ENCODE assay signal across 26 mouse cellular contexts in genomic region chr8:64320343-64320742, GRCm38 (mm10).
A peak's percentile ranks its signal among the peaks of the same experiment; 100 is the strongest.
DNase-seq lines count a peak whose midpoint lies in the region; ATAC-seq and TF ChIP-seq lines count a peak whose summit lies in the region.
"Had no signal": no experiment of that assay in that cellular context is flagged by ENCODE, and none has a peak within 500 bp of the region (broad histone marks: within the 10 kb centered on the region; RNA-seq: fewer than 3 reads in every experiment).

No protein-coding gene starts in this region.

- TF ChIP-seq CTCF in lung, postnatal 0 days (IDR thresholded peaks at IDR 0.05), result no peak

- H3K4me3 ChIP-seq in forebrain, embryonic 16.5 days (replicated peaks; ENCODE audit: low read length), result no peak overlapping the region
- no peak overlapping the region for H3K4me3 ChIP-seq in forebrain, embryonic 12.5 days (replicated peaks)
- H3K4me3 ChIP-seq in lung, postnatal 0 days (ENCODE audit: low read depth, low read length), result no peak overlapping the region
- H3K4me3 ChIP-seq: embryonic facial prominence, embryonic 10.5 days; embryonic facial prominence, embryonic 13.5 days; erythroblast, embryonic 14.5 days; hindbrain, embryonic 15.5 days had no signal

- DNase-seq in heart, adult 11 months, result peak; percentile 34
- DNase-seq in heart, postnatal 4 days, result no peak
- DNase-seq in layer of hippocampus, adult 9-11 months, result peak; percentile 36
- DNase-seq in layer of hippocampus, adult 9-10 months (ENCODE audit: low spot score), result no peak
- DNase-seq in telencephalon, adult 2 months (ENCODE audit: low read depth, low spot score), result peak; percentile 21
- DNase-seq in lung, postnatal 0 days (ENCODE audit: low spot score), result no peak
- DNase-seq: adrenal gland, adult 2 months; adrenal gland, postnatal 14 days; cerebellum, adult 11-12 months; cerebellum, adult 8-10 months; cerebellum, postnatal 10 days; cerebellum, postnatal 36 days; embryo, embryonic 11 days; gastrocnemius, postnatal 25 days; heart, postnatal 10 days; heart, postnatal 36 days; kidney, adult 2 months had no signal

- no peaks in the 10 kb centered on the region for H3K9me3 ChIP-seq in forebrain, embryonic 16.5 days (ENCODE audit: control insufficient read depth, low read length)
- H3K9me3 ChIP-seq in forebrain, embryonic 12.5 days, result no peaks in the 10 kb centered on the region
- H3K9me3 ChIP-seq in lung, postnatal 0 days (ENCODE audit: low read length), result no peaks in the 10 kb centered on the region
- H3K9me3 ChIP-seq: embryonic facial prominence, embryonic 10.5 days; embryonic facial prominence, embryonic 13.5 days; heart, embryonic 15.5 days; hindbrain, embryonic 15.5 days had no signal

- TF ChIP-seq EP300 in lung, postnatal 0 days (IDR thresholded peaks at IDR 0.05), result no peak

- peaks cover 5% of the 10 kb centered on the region; the same call in 1 of the 2 replicates for H3K27me3 ChIP-seq in forebrain, embryonic 16.5 days (replicated peaks; ENCODE audit: control insufficient read depth, insufficient read depth, low read length)
- peaks cover 8% of the 10 kb centered on the region for H3K27me3 ChIP-seq in forebrain, embryonic 12.5 days
- H3K27me3 ChIP-seq in lung, postnatal 0 days (replicated peaks; ENCODE audit: insufficient read depth, low read length), result no peaks in the 10 kb centered on the region
- H3K27me3 ChIP-seq: embryonic facial prominence, embryonic 13.5 days; heart, embryonic 15.5 days; hindbrain, embryonic 15.5 days had no signal

- H3K4me1 ChIP-seq in forebrain, embryonic 16.5 days (replicated peaks; ENCODE audit: control insufficient read depth, insufficient read depth, low read length), result peaks cover 9% of the 10 kb centered on the region
- H3K4me1 ChIP-seq in forebrain, embryonic 12.5 days, result peaks cover 8% of the 10 kb centered on the region
- H3K4me1 ChIP-seq in lung, postnatal 0 days (ENCODE audit: insufficient read depth, low read depth, low read length), result no peaks in the 10 kb centered on the region
- H3K4me1 ChIP-seq: embryonic facial prominence, embryonic 10.5 days; embryonic facial prominence, embryonic 13.5 days had no signal

- no peak overlapping the region for H3K27ac ChIP-seq in forebrain, embryonic 16.5 days (ENCODE audit: low read length)
- H3K27ac ChIP-seq in forebrain, embryonic 12.5 days, result no peak overlapping the region
- no peak overlapping the region for H3K27ac ChIP-seq in lung, postnatal 0 days (ENCODE audit: low read length)
- H3K27ac ChIP-seq: embryonic facial prominence, embryonic 10.5 days; embryonic facial prominence, embryonic 13.5 days; hindbrain, embryonic 15.5 days had no signal

- H3K36me3 ChIP-seq in forebrain, embryonic 16.5 days (ENCODE audit: control insufficient read depth, insufficient read depth), result no peaks in the 10 kb centered on the region
- H3K36me3 ChIP-seq in forebrain, embryonic 12.5 days (replicated peaks), result no peaks in the 10 kb centered on the region
- no peaks in the 10 kb centered on the region for H3K36me3 ChIP-seq in lung, postnatal 0 days (ENCODE audit: insufficient read depth, low read length)
- H3K36me3 ChIP-seq: embryonic facial prominence, embryonic 10.5 days; embryonic facial prominence, embryonic 13.5 days; heart, embryonic 15.5 days; hindbrain, embryonic 15.5 days had no signal

- ATAC-seq in forebrain, embryonic 16.5 days, result peak; percentile 81
- ATAC-seq in forebrain, embryonic 12.5 days (ENCODE audit: low FRiP score), result no peak
- no peak for ATAC-seq in lung, postnatal 0 days
- ATAC-seq: CD4-positive, CD25-positive, alpha-beta regulatory T cell, adult 4 months; intestine, postnatal 0 days had no signal

- 61% methylated on average over 4 of the region's 4 CpGs for WGBS in forebrain, embryonic 16.5 days
- WGBS in forebrain, embryonic 12.5 days, result 79% methylated on average over 4 of the region's 4 CpGs
- 74% methylated on average over 4 of the region's 4 CpGs for WGBS in lung, postnatal 0 days

- no peak overlapping the region for H3K9ac ChIP-seq in forebrain, embryonic 16.5 days (replicated peaks; ENCODE audit: low read depth, low read length)
- H3K9ac ChIP-seq in forebrain, embryonic 12.5 days, result no peak overlapping the region
- no peak overlapping the region for H3K9ac ChIP-seq in lung, postnatal 0 days (replicated peaks; ENCODE audit: low read depth)
- H3K9ac ChIP-seq: embryonic facial prominence, embryonic 13.5 days; heart, embryonic 15.5 days; hindbrain, embryonic 15.5 days had no signal

- no peak overlapping the region for H3K4me2 ChIP-seq in forebrain, embryonic 16.5 days (ENCODE audit: low read length)
- no peak overlapping the region for H3K4me2 ChIP-seq in forebrain, embryonic 12.5 days
- H3K4me2 ChIP-seq in lung, postnatal 0 days (replicated peaks; ENCODE audit: low read depth, low read length), result no peak overlapping the region
- H3K4me2 ChIP-seq: embryonic facial prominence, embryonic 13.5 days; hindbrain, embryonic 15.5 days had no signal

Comparison
In these comparisons a context has a peak if more than half of its experiments do, and no peak if none do; other contexts are left out.
1. DNase-seq: peak in heart, adult 11 months (single experiment), layer of hippocampus, adult 9-11 months (single experiment) and telencephalon, adult 2 months (single experiment); none in heart, postnatal 4 days (single experiment), layer of hippocampus, adult 9-10 months (single experiment) and lung, postnatal 0 days (single experiment).